Mouse (Mus musculus) limb, embryonic 12.5 days (tissue): ENCODE results near the gene Stat4. TPM values are rescaled to one million over a fixed set of nuclear protein-coding genes. Genes with fewer than 3 reads are reported as not detected.
A peak's percentile ranks its signal among the peaks of the same experiment; 100 is the strongest.

Source experiments
- ATAC-seq: fragments of 200-750 bp; cut with Nextera tagmentation; 2 replicates; pipeline ENCODE4 v1.8.0; 2017; ENCODE audit warnings: low read depth, moderate TSS enrichment; ENCODE audit not compliant: insufficient number of reproducible peaks, insufficient read depth, low FRiP score, low TSS enrichment
- H3K27ac ChIP-seq: fragments of 300-500 bp; sonication (generic); 2 replicates; pipeline ENCODE4 v1.5.1; 2016; ENCODE audit warnings: mild to moderate bottlenecking, moderate library complexity
- H3K27me3 ChIP-seq: fragments of 300-500 bp; sonication (generic); 2 replicates; pipeline ENCODE4 v1.6.1; 2016; ENCODE audit warnings: mild to moderate bottlenecking, moderate library complexity
- H3K36me3 ChIP-seq: fragments of 300-500 bp; sonication (generic); 2 replicates; pipeline ENCODE4 v1.6.1; 2016; ENCODE audit warnings: mild to moderate bottlenecking, moderate library complexity
- H3K4me1 ChIP-seq: fragments of 300-500 bp; sonication (generic); replicated peaks from 2 replicates; pipeline ENCODE4 v1.6.1; 2016
- H3K4me2 ChIP-seq: fragments of 300-500 bp; sonication (generic); 2 replicates; pipeline ENCODE4 v1.6.1; 2016; ENCODE audit warnings: mild to moderate bottlenecking, moderate library complexity
- H3K4me3 ChIP-seq: fragments of 300-500 bp; sonication (generic); replicated peaks from 2 replicates; pipeline ENCODE4 v1.5.1; 2016; ENCODE audit warnings: mild to moderate bottlenecking
- H3K9ac ChIP-seq: fragments of 300-500 bp; sonication (generic); replicated peaks from 2 replicates; pipeline ENCODE4 v1.6.1; 2016; ENCODE audit warnings: mild to moderate bottlenecking, moderate library complexity
- H3K9me3 ChIP-seq: fragments of 300-500 bp; sonication (generic); 2 replicates; pipeline ENCODE4 v1.6.1; 2016; ENCODE audit warnings: mild to moderate bottlenecking, moderate library complexity
- WGBS: fragments of 180-500 bp; shearing (Covaris S2); methylation state at CpG from one replicate; pipeline ENCODE4 v1.1.7; 2016; 5-methylcytosine and 5-hydroxymethylcytosine counted together
- polyA plus RNA-seq: library from polyadenylated mRNA; unstranded; fragments of >200 nt; fragmentation: Nextera tagmentation; extraction: Ambion mirVana; gene quantifications from 2 replicates; pipeline ENCODE4 v1.2.1, GENCODE M21; 2016

The Stat4 gene
- polyA plus RNA-seq, 1 experiment from 2014 or later = 2.1 TPM

GRCm38 (mm10) chr1:52144907-52145306, 158.0 kb downstream of the Stat4 start:
- 81% methylated on average over 10 of the region's 10 CpGs for WGBS
- no peaks in the 10 kb centered on the region for H3K9me3 ChIP-seq
- no peak overlapping the region for H3K4me3 ChIP-seq
- H3K27ac ChIP-seq = no peak overlapping the region
- H3K27me3 ChIP-seq = 0 out of 2 replicates have a peak, but pooled peaks cover 3% of the 10 kb centered on the region
- no peak for ATAC-seq
- H3K4me1 ChIP-seq = peaks cover 20% of the 10 kb centered on the region
- H3K36me3 ChIP-seq = peaks cover 4% of the 10 kb centered on the region; the same call in 1 of the 2 replicates
- no peak overlapping the region for H3K9ac ChIP-seq
- no peak overlapping the region for H3K4me2 ChIP-seq

GRCm38 (mm10) chr1:52146214-52146970, 159.4 kb downstream of the Stat4 start:
- peak; percentile 37; the same call in 1 of the 2 replicates for ATAC-seq
- WGBS = 56% methylated on average over 12 of the region's 12 CpGs
- Histone ChIP-seq H3K27me3 (0 out of 2 replicates have a peak, but pooled peaks cover 3% of the 10 kb centered on the region), H3K27ac (no peak overlapping the region), H3K4me2 (no peak overlapping the region), H3K4me1 (peaks cover 30% of the 10 kb centered on the region), H3K4me3 (no peak overlapping the region), H3K36me3 (peaks cover 7% of the 10 kb centered on the region), H3K9me3 (no peaks in the 10 kb centered on the region), H3K9ac (no peak overlapping the region)

- Histone ChIP-seq H3K4me3 (no peak overlapping the region), H3K27me3 (no peaks in the 10 kb centered on the region), H3K9me3 (no peaks in the 10 kb centered on the region), H3K27ac (no peak overlapping the region), H3K9ac (no peak overlapping the region), H3K4me1 (peaks cover 27% of the 10 kb centered on the region), H3K36me3 (peaks cover 11% of the 10 kb centered on the region), H3K4me2 (no peak overlapping the region)
- ATAC-seq = no peak
- WGBS = 81% methylated on average over 2 of the region's 2 CpGs
Measured at GRCm38 (mm10) chr1:52147431-52147830, 160.5 kb downstream of the Stat4 start.

GRCm38 (mm10) chr1:52148178-52148577, 161.2 kb downstream of the Stat4 start:
- Histone ChIP-seq H3K4me3 (no peak overlapping the region), H3K9me3 (no peaks in the 10 kb centered on the region), H3K27me3 (no peaks in the 10 kb centered on the region), H3K9ac (no peak overlapping the region), H3K36me3 (peaks cover 11% of the 10 kb centered on the region), H3K27ac (no peak overlapping the region), H3K4me1 (peaks cover 31% of the 10 kb centered on the region), H3K4me2 (no peak overlapping the region)
- 43% methylated on average over 7 of the region's 7 CpGs for WGBS
- ATAC-seq = no peak

DNA sequence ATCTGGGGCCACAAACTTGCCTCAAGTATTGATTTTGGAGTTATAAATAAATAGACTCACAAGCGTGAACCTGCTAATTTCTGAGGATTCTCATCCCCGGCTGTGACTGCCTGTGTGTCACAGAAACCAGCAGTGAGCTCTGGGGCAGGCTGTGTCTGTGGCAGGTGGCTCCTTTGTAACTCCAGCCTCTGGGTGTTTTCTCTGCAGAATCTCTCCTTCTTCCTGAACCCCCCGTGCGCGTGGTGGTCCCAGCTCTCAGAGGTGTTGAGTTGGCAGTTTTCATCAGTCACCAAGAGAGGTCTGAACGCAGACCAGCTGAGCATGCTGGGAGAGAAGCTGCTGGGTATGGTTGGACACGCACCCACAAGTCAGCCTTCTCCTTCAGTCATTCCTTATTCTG, 161.7 kb downstream of the Stat4 start:
- no peak overlapping the region for H3K4me2 ChIP-seq
- H3K27ac ChIP-seq = no peak overlapping the region
- H3K4me1 ChIP-seq = peaks cover 36% of the 10 kb centered on the region
- no peak overlapping the region for H3K4me3 ChIP-seq
- no peak for ATAC-seq
- H3K9me3 ChIP-seq = no peaks in the 10 kb centered on the region
- no peak overlapping the region for H3K9ac ChIP-seq
- 67% methylated on average over 7 of the region's 7 CpGs for WGBS
- H3K36me3 ChIP-seq = peaks cover 11% of the 10 kb centered on the region
- no peaks in the 10 kb centered on the region for H3K27me3 ChIP-seq

DNA sequence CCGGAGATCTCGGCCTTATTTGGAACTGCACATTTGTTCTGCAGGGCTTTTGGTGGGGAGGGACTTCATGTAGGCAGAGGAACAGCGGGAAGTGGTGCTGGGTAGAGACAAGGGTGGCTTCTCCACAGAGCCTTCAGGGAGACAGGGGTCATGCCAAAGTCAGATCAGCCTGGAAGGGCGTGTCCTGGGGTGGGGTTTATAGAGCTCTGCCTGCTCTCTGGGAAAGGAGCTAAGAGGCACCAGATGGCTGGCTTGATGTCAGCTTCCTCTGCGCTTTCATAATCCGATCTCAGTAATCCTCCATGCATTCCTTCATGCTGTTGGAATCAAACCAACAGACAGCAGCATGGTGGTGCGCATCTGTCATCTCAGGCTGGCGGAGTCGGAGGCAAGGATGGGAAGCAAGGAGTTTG, 163.0 kb downstream of the Stat4 start:
- Histone ChIP-seq H3K27me3 (no peaks in the 10 kb centered on the region), H3K9ac (no peak overlapping the region), H3K4me2 (no peak overlapping the region), H3K4me1 (peaks cover 37% of the 10 kb centered on the region), H3K27ac (no peak overlapping the region), H3K36me3 (peaks cover 7% of the 10 kb centered on the region), H3K4me3 (no peak overlapping the region), H3K9me3 (no peaks in the 10 kb centered on the region)
- ATAC-seq = no peak
- WGBS = 55% methylated on average over 9 of the region's 9 CpGs

GRCm38 (mm10) chr1:52150676-52151075, 163.7 kb downstream of the Stat4 start:
- H3K9me3 ChIP-seq = no peaks in the 10 kb centered on the region

GRCm38 (mm10) chr1:52151166-52151565, 164.2 kb downstream of the Stat4 start:
- Histone ChIP-seq H3K27me3 (no peaks in the 10 kb centered on the region), H3K36me3 (peaks cover 7% of the 10 kb centered on the region), H3K9ac (no peak overlapping the region), H3K4me3 (no peak overlapping the region), H3K4me1 (peaks cover 37% of the 10 kb centered on the region), H3K27ac (no peak overlapping the region), H3K9me3 (no peaks in the 10 kb centered on the region), H3K4me2 (no peak overlapping the region)
- WGBS = 93% methylated on average over 5 of the region's 5 CpGs
- ATAC-seq = no peak

More at GRCm38 (mm10) chr1:52150676-52151075, 163.7 kb downstream of the Stat4 start:
- no peak overlapping the region for H3K27ac ChIP-seq
- no peak for ATAC-seq
- no peak overlapping the region for H3K4me2 ChIP-seq
- no peak overlapping the region for H3K9ac ChIP-seq
- no peaks in the 10 kb centered on the region for H3K27me3 ChIP-seq
- no peak overlapping the region for H3K4me3 ChIP-seq
- H3K36me3 ChIP-seq = peaks cover 7% of the 10 kb centered on the region
- H3K4me1 ChIP-seq = peaks cover 37% of the 10 kb centered on the region
- WGBS = 51% methylated on average over 11 of the region's 11 CpGs

DNA sequence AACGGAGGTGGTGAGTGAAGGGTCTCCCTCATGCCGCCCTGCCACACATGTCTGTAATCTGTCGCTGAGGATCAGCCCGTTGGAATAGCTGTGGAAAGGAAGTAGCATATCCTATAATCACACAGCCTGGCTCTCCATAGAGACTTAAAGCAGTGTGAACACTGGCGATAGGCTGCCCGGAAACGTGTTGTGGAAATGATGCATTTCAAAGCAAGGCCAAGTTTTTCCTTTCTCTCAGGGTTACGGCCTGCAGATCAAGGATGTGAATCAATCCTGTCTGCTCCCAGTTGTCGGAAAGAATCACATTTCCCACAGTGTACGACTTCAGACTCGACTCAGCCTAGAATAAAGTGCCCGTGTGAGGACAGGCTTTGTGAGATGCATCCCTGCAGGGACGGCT, 165.4 kb downstream of the Stat4 start:
- Histone ChIP-seq H3K9me3 (no peaks in the 10 kb centered on the region), H3K27ac (no peak overlapping the region), H3K4me1 (peaks cover 34% of the 10 kb centered on the region), H3K27me3 (no peaks in the 10 kb centered on the region), H3K4me3 (no peak overlapping the region), H3K36me3 (peaks cover 10% of the 10 kb centered on the region), H3K4me2 (no peak overlapping the region), H3K9ac (no peak overlapping the region)
- ATAC-seq = no peak
- 70% methylated on average over 13 of the region's 13 CpGs for WGBS

- Histone ChIP-seq H3K27me3 (no peaks in the 10 kb centered on the region), H3K4me1 (peaks cover 30% of the 10 kb centered on the region), H3K36me3 (peaks cover 14% of the 10 kb centered on the region), H3K9me3 (0 out of 2 replicates have a peak, but pooled peaks cover 3% of the 10 kb centered on the region), H3K4me2 (no peak overlapping the region), H3K27ac (no peak overlapping the region), H3K9ac (no peak overlapping the region), H3K4me3 (no peak overlapping the region)
- 45% methylated on average over 3 of the region's 3 CpGs for WGBS
- no peak for ATAC-seq
Measured at GRCm38 (mm10) chr1:52152936-52153335, 166.0 kb downstream of the Stat4 start.

DNA sequence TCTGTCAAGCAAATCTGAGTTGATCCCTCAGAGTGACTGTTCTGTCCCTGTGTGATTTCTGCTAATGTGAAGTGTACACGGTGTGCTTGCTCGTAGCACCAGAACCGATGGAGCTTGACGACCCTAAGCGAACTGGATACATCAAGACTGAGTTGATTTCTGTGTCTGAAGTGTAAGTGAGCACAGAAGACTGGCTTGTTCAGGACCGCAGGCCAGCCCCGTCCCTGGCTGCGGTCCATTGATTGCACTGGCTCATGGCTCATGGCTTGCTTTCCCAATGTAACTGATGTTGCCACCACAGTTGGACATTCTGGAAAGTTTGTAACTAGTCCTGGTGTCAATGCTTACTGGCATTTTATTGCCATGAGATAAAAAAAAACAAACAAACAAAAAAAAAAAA, 167.9 kb downstream of the Stat4 start:
- Histone ChIP-seq H3K9me3 (0 out of 2 replicates have a peak, but pooled peaks cover 3% of the 10 kb centered on the region), H3K4me1 (peaks cover 24% of the 10 kb centered on the region), H3K9ac (no peak overlapping the region), H3K27me3 (no peaks in the 10 kb centered on the region), H3K27ac (no peak overlapping the region), H3K4me3 (no peak overlapping the region), H3K36me3 (peaks cover 14% of the 10 kb centered on the region), H3K4me2 (no peak overlapping the region)
- 93% methylated on average over 8 of the region's 8 CpGs for WGBS
- ATAC-seq = no peak
